ENCODE assay signal across 12 mouse cellular contexts in genomic region chr5:125204199-125204815, GRCm38 (mm10). TPM values are rescaled to one million over a fixed set of nuclear protein-coding genes. Genes with fewer than 3 reads are reported as not detected.
DNase-seq lines count a peak whose midpoint lies in the region; ATAC-seq lines count a peak whose summit lies in the region.
"Had no signal": no experiment of that assay in that cellular context is flagged by ENCODE, and none has a peak within 500 bp of the region (broad histone marks: within the 10 kb centered on the region; RNA-seq: fewer than 3 reads in every experiment).

No protein-coding gene starts in this region.

- peak; percentile 85 to 90 for DNase-seq in adrenal gland, adult (ENCODE audit: inconsistent age in 2 of 2, low spot score in 1 of 2)
- DNase-seq in adrenal gland, postnatal 4 days (ENCODE audit: low spot score in 2 of 2) = no peak
- no peak for DNase-seq in hindbrain, embryonic 11.5 days (ENCODE audit: low spot score)
- DNase-seq in 416B (ENCODE audit: low read depth) = peak; percentile 52
- no peak for DNase-seq in Muller cell, postnatal 12 days (ENCODE audit: inconsistent ontology term)
- no peak for DNase-seq in layer of hippocampus, adult 18-20 months (ENCODE audit: low spot score in 2 of 2)
- DNase-seq: kidney, adult 11 months had no signal

- no peak for ATAC-seq in hindbrain, embryonic 13.5 days (ENCODE audit: low FRiP score)
- no peak for ATAC-seq in hindbrain, embryonic 11.5 days (ENCODE audit: low FRiP score)

- H3K9me3 ChIP-seq in hindbrain, embryonic 13.5 days = no peaks in the 10 kb centered on the region
- no peaks in the 10 kb centered on the region for H3K9me3 ChIP-seq in hindbrain, embryonic 11.5 days (ENCODE audit: control insufficient read depth, low read length)
- peaks cover 22% of the 10 kb centered on the region for H3K9me3 ChIP-seq in megakaryocyte, embryonic 14.5 days
- H3K9me3 ChIP-seq: embryonic facial prominence, embryonic 12.5 days had no signal

- WGBS in hindbrain, embryonic 13.5 days = 76% methylated on average over 11 of the region's 11 CpGs
- 81% methylated on average over 11 of the region's 11 CpGs for WGBS in hindbrain, embryonic 11.5 days

- H3K27ac ChIP-seq in hindbrain, embryonic 13.5 days = peak overlapping the region; percentile 79
- H3K27ac ChIP-seq in hindbrain, embryonic 11.5 days (ENCODE audit: low read depth, low read length) = no peak overlapping the region
- H3K27ac ChIP-seq: embryonic facial prominence, embryonic 12.5 days; stomach, postnatal 0 days had no signal

- no peaks in the 10 kb centered on the region for H3K36me3 ChIP-seq in hindbrain, embryonic 13.5 days
- H3K36me3 ChIP-seq in hindbrain, embryonic 11.5 days (ENCODE audit: control insufficient read depth, insufficient read depth, low read length) = no peaks in the 10 kb centered on the region
- no peaks in the 10 kb centered on the region for H3K36me3 ChIP-seq in megakaryocyte, embryonic 14.5 days (replicated peaks; ENCODE audit: low read length)
- H3K36me3 ChIP-seq: embryonic facial prominence, embryonic 12.5 days had no signal

- no peak overlapping the region for H3K4me2 ChIP-seq in hindbrain, embryonic 13.5 days
- H3K4me2 ChIP-seq in hindbrain, embryonic 11.5 days (replicated peaks; ENCODE audit: low read depth, low read length) = no peak overlapping the region
- H3K4me2 ChIP-seq: embryonic facial prominence, embryonic 12.5 days; liver, embryonic 11.5 days had no signal

- H3K27me3 ChIP-seq in hindbrain, embryonic 13.5 days = no peaks in the 10 kb centered on the region
- H3K27me3 ChIP-seq in hindbrain, embryonic 11.5 days (ENCODE audit: control insufficient read depth, insufficient read depth, low read length) = no peaks in the 10 kb centered on the region
- peaks cover 72% of the 10 kb centered on the region for H3K27me3 ChIP-seq in megakaryocyte, embryonic 14.5 days (replicated peaks)
- H3K27me3 ChIP-seq: embryonic facial prominence, embryonic 12.5 days had no signal

- H3K9ac ChIP-seq in hindbrain, embryonic 13.5 days = no peak overlapping the region
- H3K9ac ChIP-seq in hindbrain, embryonic 11.5 days (ENCODE audit: low read depth, low read length) = no peak overlapping the region
- H3K9ac ChIP-seq: embryonic facial prominence, embryonic 12.5 days had no signal

- no peak overlapping the region for H3K4me3 ChIP-seq in hindbrain, embryonic 13.5 days
- no peak overlapping the region for H3K4me3 ChIP-seq in hindbrain, embryonic 11.5 days (ENCODE audit: low read depth, low read length)
- peak overlapping the region; percentile 3 for H3K4me3 ChIP-seq in megakaryocyte, embryonic 14.5 days (replicated peaks)
- H3K4me3 ChIP-seq: embryonic facial prominence, embryonic 12.5 days had no signal

- H3K4me1 ChIP-seq in hindbrain, embryonic 13.5 days (replicated peaks) = peaks cover 27% of the 10 kb centered on the region
- peaks cover 8% of the 10 kb centered on the region; the same call in 1 of the 2 replicates for H3K4me1 ChIP-seq in hindbrain, embryonic 11.5 days (replicated peaks; ENCODE audit: control insufficient read depth, insufficient read depth, low read length)
- H3K4me1 ChIP-seq in megakaryocyte, embryonic 14.5 days = peaks cover 15% of the 10 kb centered on the region

RNA-seq across cellular contexts. Expression of gene Ncor2, which starts 25.3 kb away (rescaled TPM):
- total RNA-seq in adrenal gland, postnatal 4 days (2021) = 100 to 1,000 TPM; 240 to 243 TPM
- 24.8 and 25.1 TPM in 2 replicates for polyA plus RNA-seq in hindbrain, embryonic 13.5 days (2015; fragmentation: Nextera tagmentation; extraction: Ambion mirVana)
- polyA plus RNA-seq in hindbrain, embryonic 11.5 days (2014; fragmentation: Nextera tagmentation; extraction: Ambion mirVana) = 14.5 and 21.2 TPM in 2 replicates
- polyA plus RNA-seq in megakaryocyte, embryonic 14.5 days (2012; ENCODE audit: insufficient read depth, low replicate concordance) = 103 and 109 TPM in 2 replicates
- 100 to 1,000 TPM; 291 to 298 TPM for total RNA-seq in layer of hippocampus, adult 18-20 months (2021)

Comparison
In these comparisons a context has a peak if more than half of its experiments do, and no peak if none do; other contexts are left out.
1. DNase-seq: peak in adrenal gland, adult (2 of 2) and 416B (single experiment); none in adrenal gland, postnatal 4 days (0 of 2), hindbrain, embryonic 11.5 days (single experiment), Muller cell, postnatal 12 days (single experiment) and layer of hippocampus, adult 18-20 months (0 of 2).